Mouse (Mus musculus): ENCODE data around the gene Birc6. TPM values are rescaled to one million over a fixed set of nuclear protein-coding genes. Genes with fewer than 3 reads are reported as not detected.
"Not testable (repeated sequence)": the region's sequence is repeated elsewhere in the genome, so short reads cannot be mapped to it uniquely, and the experiment has no call there.

Birc6 gene
- total RNA-seq, 2 experiments from 2014 or later: 104 to 133 TPM

DNA sequence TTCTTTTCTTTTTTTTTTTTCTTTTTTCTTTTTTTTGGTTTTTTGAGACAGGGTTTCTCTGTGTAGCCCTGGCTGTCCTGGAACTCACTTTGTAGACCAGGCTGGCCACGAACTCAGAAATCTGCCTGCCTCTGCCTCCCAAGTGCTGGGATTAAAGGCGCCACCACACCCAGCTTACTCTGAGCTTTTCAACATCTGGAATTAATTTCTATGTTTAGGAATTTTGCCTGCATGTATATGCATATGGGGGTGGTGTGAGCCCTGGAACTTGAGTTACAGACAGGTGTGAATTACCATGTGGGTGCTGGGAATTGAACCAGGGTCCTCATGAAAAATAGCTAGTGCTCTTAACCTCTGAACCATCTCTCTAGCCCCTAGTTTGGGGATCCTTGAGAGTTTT lies 173.6 kb downstream of the Birc6 start:
- DNase-seq (ENCODE audit: extremely low spot score in 1 of 2, low spot score in 1 of 2): not testable (repeated sequence)

DNA sequence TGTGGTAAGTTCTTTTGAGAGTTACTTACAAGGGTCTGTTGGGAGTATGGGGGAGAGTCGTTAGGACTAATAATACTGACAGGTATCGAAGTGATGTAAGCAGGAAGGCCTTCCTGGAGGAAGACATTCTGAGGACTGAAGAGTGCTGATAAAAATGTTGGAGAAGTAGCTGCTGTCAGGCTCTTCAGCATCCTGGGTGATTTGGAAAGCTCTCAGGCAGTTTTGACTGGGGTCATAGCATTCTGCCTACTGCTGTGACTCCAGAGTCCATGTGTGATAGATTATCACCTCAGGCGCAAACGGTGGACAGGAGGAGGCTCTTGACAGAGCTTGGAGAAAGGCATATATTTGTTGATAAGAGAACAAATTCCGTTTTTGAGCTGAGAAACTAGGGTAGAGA lies 177.4 kb downstream of the Birc6 start:
- DNase-seq (ENCODE audit: extremely low spot score in 1 of 2, low spot score in 1 of 2): no peak

DNA sequence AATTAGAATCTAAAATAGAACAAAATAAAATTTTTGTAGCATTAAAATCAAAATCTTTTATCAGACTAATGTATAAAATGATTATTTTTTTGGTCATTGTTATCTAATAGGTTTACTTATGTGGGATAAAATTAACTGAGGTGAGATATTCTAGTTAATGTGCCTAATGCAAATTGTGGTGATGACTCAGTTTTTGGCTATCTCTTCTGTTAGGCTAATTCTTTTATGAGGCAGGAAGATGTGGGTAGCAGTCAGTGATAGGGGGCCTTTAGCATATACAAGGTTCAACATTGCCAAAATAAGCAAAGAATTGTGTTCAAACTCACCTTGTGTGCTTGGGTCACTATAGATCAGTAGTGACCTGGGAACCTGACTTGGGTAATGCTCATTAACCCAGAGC lies 178.5 kb downstream of the Birc6 start:
- DNase-seq (ENCODE audit: extremely low spot score in 1 of 2, low spot score in 1 of 2): no peak

DNA sequence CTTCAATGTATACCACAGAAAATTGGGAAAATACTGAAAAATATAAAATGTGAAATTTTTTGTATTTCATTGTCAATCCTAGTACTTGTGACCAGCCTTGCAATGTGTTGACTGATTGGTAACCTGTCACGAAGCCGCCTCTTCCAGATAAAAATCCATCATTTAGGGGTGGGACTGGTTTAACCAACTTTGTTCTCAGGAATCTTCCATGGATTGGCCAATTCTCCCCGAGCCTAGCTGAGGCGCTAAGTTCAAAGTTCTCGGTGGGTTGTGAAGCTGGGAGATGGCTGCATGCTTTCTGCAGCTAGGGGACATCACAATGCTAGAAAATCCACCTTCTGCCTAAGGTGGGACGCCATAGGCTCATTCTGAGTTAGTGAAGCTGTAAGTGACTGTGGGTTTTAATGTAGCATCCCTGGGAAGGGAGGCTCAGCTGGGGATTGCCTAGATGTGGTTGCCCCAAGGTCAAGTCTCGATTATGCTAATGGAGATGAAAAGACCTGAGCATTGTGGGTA lies 179.6 kb downstream of the Birc6 start:
- no peak for DNase-seq (ENCODE audit: extremely low spot score in 1 of 2, low spot score in 1 of 2)

DNA sequence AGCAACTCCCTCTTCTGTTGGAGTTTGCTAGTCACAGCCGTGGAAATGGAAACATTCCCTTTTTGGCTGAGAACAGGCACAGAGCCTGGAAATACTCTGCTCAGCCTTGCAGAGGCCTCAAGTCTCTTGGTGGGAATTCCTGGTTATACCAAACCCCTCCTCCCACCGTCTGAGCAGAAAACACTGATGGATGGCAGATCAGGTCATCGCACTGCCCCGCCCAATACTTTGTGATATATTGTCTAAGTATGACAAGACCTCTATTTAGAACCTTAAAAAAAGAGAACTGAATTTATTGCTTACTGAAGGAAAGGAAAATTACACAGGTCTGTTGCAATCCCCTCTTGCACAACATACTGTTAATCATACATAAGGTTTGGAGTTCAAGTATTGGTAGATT lies 182.6 kb downstream of the Birc6 start:
- DNase-seq (ENCODE audit: extremely low spot score in 1 of 2, low spot score in 1 of 2): no peak

DNA sequence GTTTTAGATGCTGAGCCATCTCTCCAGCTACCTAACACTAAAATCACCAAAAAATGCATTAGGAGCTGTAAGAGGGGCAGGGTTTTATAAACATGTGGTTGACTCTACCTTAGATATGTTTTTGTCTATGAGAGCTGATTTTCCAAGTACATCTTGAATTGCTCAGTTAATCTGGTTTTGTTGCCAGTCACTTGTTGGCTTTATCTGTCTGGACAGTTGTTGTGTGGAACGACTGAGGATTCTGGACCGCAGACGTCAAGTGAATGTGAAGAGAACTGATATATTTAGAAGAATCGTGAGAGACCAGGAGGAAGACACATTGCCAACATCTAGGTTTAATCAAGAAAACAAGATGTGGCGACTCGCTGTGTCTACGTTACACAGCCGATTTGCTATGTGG lies 183.5 kb downstream of the Birc6 start:
- DNase-seq (ENCODE audit: extremely low spot score in 1 of 2, low spot score in 1 of 2): no peak

DNA sequence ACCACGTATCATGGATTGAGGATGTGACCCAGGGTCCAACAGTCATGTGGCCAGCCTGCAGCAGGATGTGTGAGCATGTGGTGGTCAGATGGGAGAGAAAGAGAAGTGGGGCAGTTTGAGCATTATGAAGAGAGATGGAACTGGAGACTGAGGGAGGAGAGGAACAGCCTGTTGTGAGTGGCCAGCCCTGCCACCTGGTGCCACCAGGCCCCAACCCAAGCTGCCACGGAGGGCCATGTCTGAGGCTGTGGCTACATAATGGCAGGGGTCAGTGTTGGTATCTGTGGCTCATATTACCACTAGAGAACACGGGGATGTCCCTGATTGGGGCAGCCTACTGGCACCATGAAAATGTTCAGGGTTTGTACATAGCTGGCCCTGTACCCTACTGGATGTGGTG lies 187.0 kb downstream of the Birc6 start:
- no peak for DNase-seq (ENCODE audit: extremely low spot score in 1 of 2, low spot score in 1 of 2)

DNA sequence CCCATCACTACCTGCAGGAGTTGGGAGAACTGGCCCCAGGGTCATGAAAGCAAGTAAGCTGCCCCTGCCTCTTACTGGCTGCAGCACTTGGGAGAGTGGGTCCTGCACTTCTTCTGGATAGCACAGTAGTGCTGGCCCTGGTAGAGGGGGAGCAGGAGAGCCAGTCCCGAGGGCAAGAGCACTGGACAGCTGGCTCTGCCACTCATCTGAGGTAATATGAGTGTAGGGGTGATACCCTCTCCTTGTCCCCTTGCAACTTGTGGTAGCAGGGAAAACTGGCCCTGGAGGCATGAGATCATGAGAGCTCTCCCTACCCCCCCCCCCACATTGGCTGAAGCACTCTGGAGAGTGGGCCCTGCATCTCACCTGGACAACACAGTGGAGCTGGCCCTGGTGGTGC lies 187.6 kb downstream of the Birc6 start:
- no peak for DNase-seq (ENCODE audit: extremely low spot score in 1 of 2, low spot score in 1 of 2)

DNA sequence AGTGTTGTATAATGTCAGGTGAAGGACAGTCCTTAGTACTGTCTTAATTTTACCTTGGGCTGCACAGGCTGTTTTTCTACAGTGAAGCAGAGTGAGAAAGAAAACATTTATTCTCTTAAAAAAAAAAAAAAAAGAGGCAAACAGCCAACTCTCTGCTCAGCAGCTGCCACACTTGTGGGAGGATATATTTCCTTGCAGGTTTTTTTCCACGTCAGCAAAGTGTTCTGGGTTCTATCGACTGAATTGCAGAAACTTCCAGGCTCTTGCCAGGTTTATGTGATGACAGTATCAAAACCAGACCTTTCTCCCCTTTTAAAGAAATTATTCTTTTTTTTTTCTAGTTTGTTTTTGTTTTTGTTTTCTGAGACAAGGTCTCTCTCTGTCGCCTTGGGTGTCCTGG lies 188.5 kb downstream of the Birc6 start:
- DNase-seq (ENCODE audit: extremely low spot score in 1 of 2, low spot score in 1 of 2): no peak

DNA sequence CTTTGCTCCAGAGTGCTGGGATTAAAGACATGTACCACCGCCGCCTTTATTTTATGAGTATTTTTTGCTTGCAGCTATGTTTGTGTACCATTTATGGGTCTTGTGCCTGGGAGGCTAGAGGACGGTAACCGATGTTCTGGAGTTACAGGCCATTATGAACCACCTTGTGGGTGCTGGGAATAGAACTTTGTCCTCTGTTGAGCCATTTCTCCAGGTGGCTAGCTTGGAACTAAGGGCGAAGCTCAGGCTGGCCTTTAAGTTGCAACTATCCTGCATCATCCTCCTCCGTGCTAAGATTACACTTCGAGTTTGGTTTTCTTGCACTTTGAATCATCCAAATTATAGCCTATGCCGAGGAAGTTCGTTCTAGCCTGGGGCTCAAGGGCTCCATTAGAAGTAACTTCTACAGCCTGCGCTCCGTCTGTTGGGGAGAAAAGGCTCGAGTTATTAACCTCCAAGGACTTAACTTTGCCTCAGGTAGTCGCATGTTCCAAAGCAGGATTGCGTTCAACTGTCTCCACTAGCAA lies 189.1 kb downstream of the Birc6 start:
- no peak for DNase-seq (ENCODE audit: extremely low spot score in 1 of 2, low spot score in 1 of 2)

DNA sequence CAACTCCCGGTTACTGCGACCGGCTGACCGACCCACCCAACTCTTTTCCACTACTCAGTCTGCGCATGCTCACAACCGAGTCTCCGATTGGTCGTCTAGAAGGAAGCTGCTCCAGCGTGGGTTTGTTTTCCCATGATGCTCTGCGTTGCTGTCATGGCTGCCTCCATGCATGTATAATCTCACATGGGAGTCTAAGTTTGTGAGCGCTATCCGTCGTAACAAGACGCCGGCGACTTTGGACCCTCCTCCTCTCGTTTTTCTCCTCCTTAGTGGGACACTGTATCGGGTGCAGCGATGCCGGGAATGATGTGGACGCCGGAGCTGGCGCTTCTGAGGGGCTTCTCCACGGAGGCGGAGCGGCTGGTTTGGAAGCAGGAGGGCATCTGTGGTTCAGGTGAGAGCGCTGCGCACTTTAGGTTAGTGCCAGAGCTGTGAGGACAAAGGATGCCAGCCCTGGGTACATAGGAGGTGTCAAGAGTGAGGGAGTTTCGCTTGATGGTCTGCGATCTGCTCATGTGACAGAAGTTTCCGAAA lies 189.6 kb downstream of the Birc6 start, which contains the start of gene Ttc27:
Ttc27 (plus strand) TSS at position 115 of the 534 bp plus-strand sequence.
- peak; percentile 87 to 97 for DNase-seq (ENCODE audit: extremely low spot score in 1 of 2, low spot score in 1 of 2)

DNA sequence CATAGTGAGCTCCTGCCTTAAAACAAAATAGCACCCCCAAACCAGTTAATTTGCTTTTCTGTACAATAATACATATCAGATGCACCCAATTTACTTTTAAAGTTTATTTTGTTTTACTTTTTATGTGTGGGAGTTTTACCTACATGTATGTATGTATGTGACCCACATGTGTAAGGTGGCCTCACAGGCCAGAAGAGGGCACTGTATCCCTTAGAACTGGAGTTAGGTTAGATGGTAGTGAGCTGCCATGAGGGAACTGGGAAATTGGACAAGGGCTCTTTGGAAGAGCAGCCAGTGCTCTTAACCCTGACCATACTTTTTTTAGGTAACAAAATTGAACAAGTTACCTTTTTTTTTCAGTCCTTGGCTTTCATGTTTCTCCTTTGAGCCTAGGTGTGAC lies 204.8 kb downstream of the Birc6 start:
- no peak for DNase-seq (ENCODE audit: extremely low spot score in 1 of 2, low spot score in 1 of 2)

DNA sequence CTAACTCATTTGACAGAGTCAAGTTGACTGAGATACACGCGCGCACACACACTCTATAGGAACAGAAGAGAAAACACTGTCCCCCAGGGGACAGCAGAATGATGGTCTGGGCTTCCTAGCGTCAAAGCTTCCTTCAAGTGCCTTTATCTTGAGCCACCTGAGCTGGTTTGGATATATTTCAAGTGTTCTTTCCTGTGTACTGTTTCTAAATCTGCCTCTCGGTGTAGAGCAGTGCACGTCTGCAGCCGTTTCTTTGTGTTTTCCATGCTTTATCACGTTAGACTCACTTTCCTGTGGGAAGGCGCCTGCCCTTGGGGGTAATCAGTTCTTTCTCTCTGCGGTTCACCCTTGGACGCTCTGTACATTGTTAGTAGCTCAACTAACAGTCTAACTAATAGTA lies 207.3 kb downstream of the Birc6 start:
- no peak for DNase-seq (ENCODE audit: extremely low spot score in 1 of 2, low spot score in 1 of 2)

DNA sequence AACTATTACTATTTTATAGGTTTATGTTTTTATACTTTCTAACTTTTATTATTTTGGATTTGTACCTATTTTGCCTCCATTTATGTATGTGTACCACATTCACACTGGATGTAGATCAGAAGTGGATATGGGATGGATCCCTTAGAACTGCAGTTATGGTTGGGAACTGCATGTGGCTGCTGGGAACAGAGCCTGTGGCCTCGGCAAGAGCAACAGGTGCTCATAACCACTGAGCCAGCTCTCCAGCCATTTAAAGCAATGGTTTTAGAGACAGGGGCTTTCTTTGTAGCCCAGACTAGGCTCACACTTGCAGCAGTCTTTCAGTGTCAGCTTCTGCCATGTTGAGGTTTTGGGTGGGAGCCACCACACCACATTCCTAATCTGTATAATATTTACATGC lies 221.6 kb downstream of the Birc6 start:
- no peak for DNase-seq (ENCODE audit: extremely low spot score in 1 of 2, low spot score in 1 of 2)

DNA sequence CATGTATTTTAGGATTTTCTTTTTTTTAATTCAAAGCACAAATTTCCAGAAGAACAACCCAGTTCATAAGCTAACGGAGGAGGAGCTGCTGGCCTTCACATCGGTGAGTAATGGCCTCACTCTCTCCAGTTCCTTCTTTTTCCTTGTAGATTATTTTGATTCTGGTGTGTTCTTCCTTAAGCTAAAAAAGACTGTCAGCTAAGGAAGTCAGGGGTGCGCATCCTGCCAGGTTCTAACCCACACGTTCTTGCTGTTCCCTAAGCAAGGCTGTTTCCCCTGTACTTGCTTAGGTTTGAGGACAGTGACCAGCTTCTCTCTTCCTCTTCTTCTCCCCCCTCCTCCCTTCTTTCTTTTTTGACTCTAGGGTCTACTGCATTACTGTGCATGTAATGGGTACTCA lies 222.9 kb downstream of the Birc6 start:
- no peak for DNase-seq (ENCODE audit: extremely low spot score in 1 of 2, low spot score in 1 of 2)

Other genes with a start within 250 kb of the Birc6 start
- 10 to 100 TPM; 39.6 to 48.5 TPM for gene Memo1, start 232.8 kb upstream of the Birc6 start, total RNA-seq (2021)
- gene Dpy30, start 204.4 kb upstream of the Birc6 start, total RNA-seq (2021): 10 to 100 TPM; 49.7 to 51.6 TPM
- 10 to 100 TPM; 57.4 to 61.0 TPM for gene Spast, start 189.3 kb upstream of the Birc6 start, total RNA-seq (2021)
- 10 to 100 TPM; 16.3 to 17.8 TPM for gene Slc30a6, start 132.7 kb upstream of the Birc6 start, total RNA-seq (2021)
- under 1 TPM; 0.07 to 0.14 TPM for gene Nlrc4, start 69.2 kb upstream of the Birc6 start, total RNA-seq (2021)
- 10 to 100 TPM; 81.4 to 84.5 TPM for gene Yipf4, start 38.8 kb upstream of the Birc6 start, total RNA-seq (2021)
- gene Ttc27, start 189.4 kb downstream of the Birc6 start, total RNA-seq (2021): 10 to 100 TPM; 19.0 to 23.0 TPM

Measured in layer of hippocampus, postnatal 25 days (tissue).